Mouse (Mus musculus) brain, embryonic 14.5 days (tissue): Measurements from ENCODE around the gene Pax1. TPM values are rescaled to one million over a fixed set of nuclear protein-coding genes. Genes with fewer than 3 reads are reported as not detected.

Experiments used
- DNase-seq: peaks from one replicate; pipeline ENCODE4 v3.0.0-alpha.2; 2011; ENCODE audit warnings: low read depth
- CTCF ChIP-seq: fragments of 200-500 bp; IDR thresholded peaks from 2 replicates; pipeline ENCODE4 v1.5.1; 2012; ENCODE audit warnings: inconsistent platforms, mild to moderate bottlenecking, moderate library complexity, borderline replicate concordance; ENCODE audit not compliant: insufficient read depth, insufficient read length; ENCODE audit errors: extremely low read depth
- POLR2A ChIP-seq: fragments of 200-500 bp; IDR thresholded peaks from 2 replicates; pipeline ENCODE4 v1.6.1; 2012; ENCODE audit warnings: mild to moderate bottlenecking, inconsistent platforms, borderline replicate concordance; ENCODE audit not compliant: poor library complexity, insufficient read depth, insufficient read length, severe bottlenecking; ENCODE audit errors: extremely low read depth
- polyA plus RNA-seq: library from polyadenylated mRNA; depleted of rRNA; stranded (reverse); fragments of >200 nt; gene quantifications from 2 replicates; pipeline ENCODE4 v1.2.3, GENCODE M21; 2012

Pax1 gene
- polyA plus RNA-seq, 1 experiment: 0.85 TPM

DNA sequence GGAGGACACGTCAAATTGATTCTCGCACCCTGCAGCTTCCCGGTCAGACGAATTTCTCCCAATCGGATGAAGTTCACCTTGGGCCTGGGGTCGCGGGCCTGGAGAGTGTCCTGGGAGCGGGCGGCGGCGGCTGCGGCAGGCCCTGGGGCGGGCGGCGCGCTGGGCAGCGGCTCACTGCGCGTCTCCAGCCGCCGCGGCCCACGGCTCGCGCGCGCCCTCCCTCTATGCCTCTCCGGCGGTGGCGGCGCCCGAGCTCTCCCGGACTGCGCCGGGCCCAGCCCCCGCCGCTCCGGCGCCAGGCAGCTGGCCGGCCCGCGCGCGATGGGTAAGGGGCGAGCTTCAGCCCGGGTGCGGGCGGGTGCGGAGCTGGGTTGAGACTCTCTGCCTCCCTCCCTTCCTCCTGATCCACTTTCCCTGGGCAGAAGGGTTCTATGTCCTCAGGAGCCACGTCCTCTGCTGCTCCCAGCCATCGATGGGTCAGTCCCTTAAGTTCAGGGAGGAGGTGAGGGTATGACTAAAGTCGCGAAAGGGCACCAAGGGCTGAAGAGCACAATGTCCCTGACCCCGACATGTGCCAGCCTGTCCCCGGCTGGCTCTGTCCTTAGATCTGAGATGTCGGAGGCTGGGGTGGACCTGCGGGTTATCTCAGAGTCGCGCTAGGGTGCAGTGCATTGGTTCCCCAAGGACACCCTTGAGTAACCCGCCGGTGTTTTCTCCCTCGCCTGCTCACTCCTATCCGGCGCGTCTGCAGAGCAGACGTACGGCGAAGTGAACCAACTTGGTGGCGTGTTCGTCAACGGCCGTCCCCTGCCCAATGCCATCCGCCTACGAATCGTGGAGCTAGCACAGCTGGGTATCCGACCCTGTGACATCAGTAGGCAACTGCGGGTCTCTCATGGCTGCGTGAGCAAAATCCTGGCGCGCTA is 3.5 kb downstream of the Pax1 start:
- no peak for TF ChIP-seq POLR2A
- TF ChIP-seq CTCF: no peak
- peak; percentile 19 for DNase-seq

- TF ChIP-seq POLR2A (no peak), CTCF (no peak)
- DNase-seq: peak; percentile 15
These were observed 4.3 kb downstream of the Pax1 start for GRCm38 (mm10) chr2:147365908-147366630.

GRCm38 (mm10) chr2:147367246-147367820 is 5.6 kb downstream of the Pax1 start:
- DNase-seq: peak; percentile 15
- no peak for TF ChIP-seq CTCF
- TF ChIP-seq POLR2A: no peak

- TF ChIP-seq POLR2A: no peak
- no peak for TF ChIP-seq CTCF
- DNase-seq: peak; percentile 42
These were observed 6.3 kb downstream of the Pax1 start for GRCm38 (mm10) chr2:147367911-147368591.

- DNase-seq: no peak
- no peak for TF ChIP-seq CTCF
- no peak for TF ChIP-seq POLR2A
These were observed 7.8 kb downstream of the Pax1 start for GRCm38 (mm10) chr2:147369561-147369960.

DNA sequence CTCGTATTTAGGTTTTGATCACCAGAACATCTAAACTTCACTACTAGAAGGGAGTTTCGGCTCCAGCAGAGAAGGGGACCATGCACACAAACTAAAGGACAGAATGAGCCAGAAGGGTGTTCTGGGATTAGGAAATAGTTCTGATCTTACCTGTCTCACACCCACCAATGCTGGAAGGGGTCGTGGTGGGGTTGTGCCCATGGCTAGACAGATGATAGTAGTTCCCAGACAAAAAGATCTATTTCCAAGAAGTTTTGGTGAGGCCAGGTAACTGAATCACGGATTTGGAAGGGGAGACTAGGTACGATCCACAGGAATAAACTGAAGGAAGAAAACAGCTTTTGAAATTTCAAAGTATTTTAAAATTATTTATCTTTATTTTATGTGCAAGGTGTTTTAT is 8.4 kb downstream of the Pax1 start:
- DNase-seq: no peak
- no peak for TF ChIP-seq POLR2A
- no peak for TF ChIP-seq CTCF

DNA sequence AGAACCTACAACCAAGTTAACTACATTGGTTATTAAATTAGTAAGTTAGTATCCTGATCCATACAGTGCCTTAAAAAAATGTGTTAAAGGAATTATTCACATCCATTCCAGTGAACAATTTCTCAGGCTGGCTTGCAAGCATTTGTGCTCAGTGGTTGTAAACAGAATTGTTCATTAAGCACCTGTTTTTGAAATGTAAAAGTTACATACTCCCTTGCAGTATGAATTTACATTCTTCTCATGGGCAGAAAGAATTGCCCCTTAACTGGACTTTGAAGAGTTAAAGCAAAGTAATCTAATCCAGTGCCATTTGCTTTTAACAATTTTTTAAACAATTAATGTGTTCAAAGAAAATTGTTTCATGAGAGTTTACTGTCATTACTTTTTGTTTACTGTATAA is 9.6 kb downstream of the Pax1 start:
- TF ChIP-seq CTCF (no peak), POLR2A (no peak)
- DNase-seq: peak; percentile 15

GRCm38 (mm10) chr2:147371840-147372239 is 10.1 kb downstream of the Pax1 start:
- peak; percentile 14 for DNase-seq
- TF ChIP-seq POLR2A: no peak
- no peak for TF ChIP-seq CTCF

DNA sequence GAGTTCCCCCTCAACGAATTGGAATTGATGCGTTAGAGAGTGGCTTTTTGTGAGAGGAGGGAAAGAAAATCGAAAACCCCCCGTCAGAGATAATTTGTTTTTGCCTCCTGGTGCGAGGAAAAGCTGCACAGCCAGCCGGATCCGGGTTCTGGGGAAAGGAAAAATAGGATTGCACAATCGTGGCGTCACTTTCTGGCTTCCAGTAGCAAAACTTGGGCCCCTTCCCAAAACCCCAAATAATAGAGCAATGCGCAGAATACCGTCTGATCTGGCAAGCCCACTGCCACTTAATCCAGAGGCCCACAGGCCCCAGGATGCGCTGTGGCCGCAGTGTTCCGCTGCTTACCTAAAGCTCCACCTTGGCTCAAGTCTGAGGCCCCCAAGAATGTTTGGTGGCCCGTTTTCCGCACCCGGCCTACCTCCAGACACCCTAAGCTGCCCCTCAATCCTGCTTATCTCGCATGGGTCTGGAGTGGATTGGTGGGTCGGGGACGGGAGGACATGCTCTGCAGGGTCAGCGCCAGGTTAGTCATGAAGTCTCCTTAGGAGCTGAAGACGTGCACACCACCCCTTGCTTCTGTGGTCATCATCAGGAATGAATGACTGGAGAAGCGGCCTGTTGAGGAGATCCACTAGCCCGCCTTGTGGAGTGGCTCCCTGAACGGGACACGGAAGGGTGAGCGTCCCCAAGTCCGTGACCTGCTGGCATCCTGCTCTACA is 11.4 kb downstream of the Pax1 start:
- peak; percentile 64 for DNase-seq
- no peak for TF ChIP-seq CTCF
- no peak for TF ChIP-seq POLR2A

DNA sequence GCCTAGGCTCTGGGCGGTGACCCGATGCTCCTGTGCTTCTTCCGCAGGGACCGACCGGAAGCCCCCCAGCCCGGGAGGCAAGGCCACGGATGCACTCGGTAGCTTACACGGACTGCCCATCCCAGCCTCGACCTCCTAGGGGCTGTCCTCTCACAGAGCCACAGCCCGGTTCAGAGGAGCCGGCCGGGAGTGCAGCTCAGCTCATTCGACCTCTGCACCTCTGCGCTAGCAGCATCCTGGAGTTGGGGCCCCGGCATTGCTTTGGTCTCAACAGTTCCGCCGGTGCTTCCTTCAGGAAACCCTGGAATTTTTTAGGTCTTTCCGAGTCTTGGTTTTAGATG is 11.9 kb downstream of the Pax1 start:
- DNase-seq: no peak
- TF ChIP-seq POLR2A (no peak), CTCF (no peak)
